Mouse (Mus musculus) embryonic facial prominence, embryonic 15.5 days (tissue): ENCODE measurements around the gene Sympk. TPM values are rescaled to one million over a fixed set of nuclear protein-coding genes. Genes with fewer than 3 reads are reported as not detected.
A peak's percentile ranks its signal among the peaks of the same experiment; 100 is the strongest.

Experiments
- ATAC-seq: fragments of 200-750 bp; cut with Nextera tagmentation; 2 replicates; pipeline ENCODE4 v1.8.0; 2017; ENCODE audit warnings: low read depth, moderate TSS enrichment; ENCODE audit not compliant: insufficient number of reproducible peaks, low FRiP score, low TSS enrichment
- H3K27ac ChIP-seq: fragments of 300-500 bp; sonication (generic); replicated peaks from 2 replicates; pipeline ENCODE4 v1.5.1; 2015; ENCODE audit warnings: mild to moderate bottlenecking, inconsistent platforms
- H3K27me3 ChIP-seq: fragments of 300-500 bp; sonication (generic); 2 replicates; pipeline ENCODE4 v1.6.1; 2015; ENCODE audit warnings: inconsistent platforms
- H3K36me3 ChIP-seq: fragments of 300-500 bp; sonication (generic); 2 replicates; pipeline ENCODE4 v1.6.1; 2015; ENCODE audit warnings: mild to moderate bottlenecking, inconsistent platforms
- H3K4me1 ChIP-seq: fragments of 300-500 bp; sonication (generic); 2 replicates; pipeline ENCODE4 v1.6.1; 2015; ENCODE audit warnings: inconsistent platforms
- H3K4me2 ChIP-seq: fragments of 300-500 bp; sonication (generic); replicated peaks from 2 replicates; pipeline ENCODE4 v1.6.1; 2015; ENCODE audit warnings: mild to moderate bottlenecking, inconsistent platforms
- H3K4me3 ChIP-seq: fragments of 300-500 bp; sonication (generic); replicated peaks from 2 replicates; pipeline ENCODE4 v1.5.1; 2015; ENCODE audit warnings: mild to moderate bottlenecking, inconsistent platforms
- H3K9ac ChIP-seq: fragments of 300-500 bp; sonication (generic); 2 replicates; pipeline ENCODE4 v1.6.1; 2015; ENCODE audit warnings: inconsistent platforms
- H3K9me3 ChIP-seq: fragments of 300-500 bp; sonication (generic); replicated peaks from 2 replicates; pipeline ENCODE4 v1.6.1; 2016; ENCODE audit warnings: inconsistent platforms
- WGBS: fragments of 180-500 bp; shearing (Covaris S2); methylation state at CpG from one replicate; pipeline ENCODE4 v1.1.7; 2015; 5-methylcytosine and 5-hydroxymethylcytosine counted together
- polyA plus RNA-seq: library from polyadenylated mRNA; unstranded; fragments of >200 nt; fragmentation: Nextera tagmentation; extraction: Ambion mirVana; gene quantifications from 2 replicates; pipeline ENCODE4 v1.2.1, GENCODE M21; 2015

The Sympk gene
- 35.3 and 36.8 TPM in 2 replicates for polyA plus RNA-seq

- ATAC-seq, result peak; percentile 95
- Histone ChIP-seq H3K27ac (peak within 1 kb of the TSS; percentile 71), H3K4me1 (peaks cover 24% of the 10 kb centered on the region), H3K4me2 (peak within 1 kb of the TSS; percentile 76), H3K36me3 (peaks cover 7% of the 10 kb centered on the region), H3K27me3 (peaks cover 41% of the 10 kb centered on the region), H3K4me3 (peak within 1 kb of the TSS; percentile 92), H3K9me3 (no peaks in the 10 kb centered on the region), H3K9ac (peak within 1 kb of the TSS; percentile 84)
- under 1% methylated on average over 50 of the region's 50 CpGs for WGBS
Observed at GRCm38 (mm10) chr7:19024096-19024506, at the start of gene Sympk. Gene Sympk (plus strand): TSS chr7:19024377.

GRCm38 (mm10) chr7:18978381-18978780, 45.8 kb upstream of the Sympk start:
- Histone ChIP-seq H3K9ac (no peak overlapping the region), H3K4me3 (no peak overlapping the region), H3K4me2 (no peak overlapping the region), H3K36me3 (no peaks in the 10 kb centered on the region), H3K4me1 (no peaks in the 10 kb centered on the region), H3K27ac (no peak overlapping the region), H3K9me3 (no peaks in the 10 kb centered on the region), H3K27me3 (no peaks in the 10 kb centered on the region)
- 70% methylated on average over 9 of the region's 9 CpGs for WGBS
- no peak for ATAC-seq

GRCm38 (mm10) chr7:18986503-18986902, 37.7 kb upstream of the Sympk start:
- no peaks in the 10 kb centered on the region for H3K9me3 ChIP-seq

GRCm38 (mm10) chr7:18987100-18987499, 37.1 kb upstream of the Sympk start, which contains the start of gene Nanos2:
Gene Nanos2 (plus strand): TSS chr7:18987400.
- Histone ChIP-seq H3K4me1 (peaks cover 18% of the 10 kb centered on the region), H3K4me2 (no peak within 1 kb of the TSS), H3K36me3 (no peaks in the 10 kb centered on the region), H3K27me3 (0 out of 2 replicates have a peak, but pooled peaks cover 1% of the 10 kb centered on the region), H3K9me3 (no peaks in the 10 kb centered on the region), H3K27ac (no peak within 1 kb of the TSS), H3K9ac (no peak within 1 kb of the TSS), H3K4me3 (no peak within 1 kb of the TSS)
- WGBS, result 73% methylated on average over 2 of the region's 2 CpGs
- ATAC-seq, result no peak

More at GRCm38 (mm10) chr7:18986503-18986902, 37.7 kb upstream of the Sympk start:
- H3K4me1 ChIP-seq, result peaks cover 12% of the 10 kb centered on the region
- 71% methylated on average over 2 of the region's 2 CpGs for WGBS
- H3K36me3 ChIP-seq, result no peaks in the 10 kb centered on the region
- no peak overlapping the region for H3K4me2 ChIP-seq
- H3K27ac ChIP-seq, result no peak overlapping the region
- no peak overlapping the region for H3K4me3 ChIP-seq
- H3K9ac ChIP-seq, result no peak overlapping the region
- no peak for ATAC-seq
- H3K27me3 ChIP-seq, result no peaks in the 10 kb centered on the region

GRCm38 (mm10) chr7:18987747-18988146, 36.4 kb upstream of the Sympk start:
- Histone ChIP-seq H3K27ac (no peak overlapping the region), H3K4me3 (no peak overlapping the region), H3K36me3 (no peaks in the 10 kb centered on the region), H3K9me3 (no peaks in the 10 kb centered on the region), H3K4me1 (peaks cover 24% of the 10 kb centered on the region), H3K4me2 (no peak overlapping the region), H3K27me3 (0 out of 2 replicates have a peak, but pooled peaks cover 4% of the 10 kb centered on the region), H3K9ac (no peak overlapping the region)
- no peak for ATAC-seq
- 71% methylated on average over 13 of the region's 13 CpGs for WGBS

- Histone ChIP-seq H3K36me3 (no peaks in the 10 kb centered on the region), H3K4me2 (no peak overlapping the region), H3K27ac (no peak overlapping the region), H3K4me3 (no peak overlapping the region), H3K9ac (no peak overlapping the region), H3K9me3 (no peaks in the 10 kb centered on the region), H3K27me3 (peaks cover 8% of the 10 kb centered on the region; the same call in 1 of the 2 replicates), H3K4me1 (peaks cover 28% of the 10 kb centered on the region)
- WGBS, result 67% methylated on average over 6 of the region's 6 CpGs
- ATAC-seq, result no peak
Observed at GRCm38 (mm10) chr7:18988780-18989179, 35.4 kb upstream of the Sympk start.

- ATAC-seq, result no peak
- H3K4me1 ChIP-seq, result peaks cover 31% of the 10 kb centered on the region
- H3K9me3 ChIP-seq, result no peaks in the 10 kb centered on the region
- H3K27me3 ChIP-seq, result peaks cover 8% of the 10 kb centered on the region; the same call in 1 of the 2 replicates
- WGBS, result 4% methylated on average over 5 of the region's 5 CpGs
- peak overlapping the region; percentile 56 for H3K4me3 ChIP-seq
- H3K36me3 ChIP-seq, result no peaks in the 10 kb centered on the region
- peak overlapping the region; percentile 89 for H3K4me2 ChIP-seq
- no peak overlapping the region for H3K9ac ChIP-seq
- peak overlapping the region; percentile 93 for H3K27ac ChIP-seq
Observed at GRCm38 (mm10) chr7:18989995-18990394, 34.2 kb upstream of the Sympk start.

- peak; percentile 95 for ATAC-seq
- under 1% methylated on average over 36 of the region's 37 CpGs for WGBS
- peak within 1 kb of the TSS; percentile 93 for H3K27ac ChIP-seq
- no peaks in the 10 kb centered on the region for H3K36me3 ChIP-seq
- H3K4me2 ChIP-seq, result peak within 1 kb of the TSS; percentile 89
- H3K4me3 ChIP-seq, result peak within 1 kb of the TSS; percentile 56
- H3K27me3 ChIP-seq, result peaks cover 8% of the 10 kb centered on the region; the same call in 1 of the 2 replicates
- peaks cover 39% of the 10 kb centered on the region for H3K4me1 ChIP-seq
- no peaks in the 10 kb centered on the region for H3K9me3 ChIP-seq
- H3K9ac ChIP-seq, result peak within 1 kb of the TSS; percentile 53
Observed at GRCm38 (mm10) chr7:18990601-18991295, 33.4 kb upstream of the Sympk start, which contains the start of gene Mypop. Gene Mypop (plus strand): TSS chr7:18991245.

- Histone ChIP-seq H3K4me3 (peak overlapping the region; percentile 56), H3K4me2 (peak overlapping the region; percentile 89), H3K4me1 (peaks cover 39% of the 10 kb centered on the region), H3K9ac (peak overlapping the region; percentile 53), H3K9me3 (no peaks in the 10 kb centered on the region), H3K27ac (no peak overlapping the region), H3K36me3 (peaks cover 4% of the 10 kb centered on the region; the same call in 1 of the 2 replicates), H3K27me3 (peaks cover 8% of the 10 kb centered on the region; the same call in 1 of the 2 replicates)
- WGBS, result under 1% methylated on average over 59 of the region's 59 CpGs
- no peak for ATAC-seq
Observed at GRCm38 (mm10) chr7:18991660-18992293, 32.4 kb upstream of the Sympk start.

GRCm38 (mm10) chr7:18992294-18992675, 31.9 kb upstream of the Sympk start:
- peaks cover 39% of the 10 kb centered on the region for H3K4me1 ChIP-seq
- 2% methylated on average over 31 of the region's 31 CpGs for WGBS
- peaks cover 6% of the 10 kb centered on the region for H3K36me3 ChIP-seq
- H3K4me3 ChIP-seq, result peak overlapping the region; percentile 56
- no peak overlapping the region for H3K27ac ChIP-seq
- H3K9ac ChIP-seq, result peak overlapping the region; percentile 53
- no peak for ATAC-seq
- no peaks in the 10 kb centered on the region for H3K9me3 ChIP-seq
- H3K4me2 ChIP-seq, result peak overlapping the region; percentile 89
- peaks cover 8% of the 10 kb centered on the region; the same call in 1 of the 2 replicates for H3K27me3 ChIP-seq

- ATAC-seq, result no peak
- H3K36me3 ChIP-seq, result peaks cover 7% of the 10 kb centered on the region
- WGBS, result 85% methylated on average over 5 of the region's 5 CpGs
- no peak overlapping the region for H3K9ac ChIP-seq
- peaks cover 39% of the 10 kb centered on the region for H3K4me1 ChIP-seq
- no peak overlapping the region for H3K27ac ChIP-seq
- H3K4me3 ChIP-seq, result peak overlapping the region; percentile 56
- no peaks in the 10 kb centered on the region for H3K9me3 ChIP-seq
- peak overlapping the region; percentile 89; the same call in 1 of the 2 replicates for H3K4me2 ChIP-seq
- peaks cover 8% of the 10 kb centered on the region; the same call in 1 of the 2 replicates for H3K27me3 ChIP-seq
Observed at GRCm38 (mm10) chr7:18993036-18993435, 31.1 kb upstream of the Sympk start.
